Mouse (Mus musculus) kidney, postnatal 0 days (tissue): ENCODE results near the gene Ppp2r3a. TPM values are rescaled to one million over a fixed set of nuclear protein-coding genes. Genes with fewer than 3 reads are reported as not detected.

Experiments used
- ATAC-seq: fragments of 200-750 bp; cut with Nextera tagmentation; replicated peaks from 2 replicates; pipeline ENCODE4 v1.8.0; 2017; ENCODE audit warnings: low read depth, moderate number of reproducible peaks, moderate TSS enrichment, moderate library complexity; ENCODE audit not compliant: low FRiP score
- DNase-seq: peaks from one replicate; pipeline ENCODE4 v3.0.0-alpha.2; 2016; ENCODE audit warnings: low spot score
- H3K27ac ChIP-seq: fragments of 300-500 bp; sonication (generic); 2 replicates; pipeline ENCODE4 v1.5.1; 2014; ENCODE audit warnings: mild to moderate bottlenecking
- H3K27me3 ChIP-seq: fragments of 300-500 bp; sonication (generic); 2 replicates; pipeline ENCODE4 v1.6.1; 2014; ENCODE audit warnings: low read length, mixed read lengths; ENCODE audit not compliant: insufficient read depth
- H3K36me3 ChIP-seq: fragments of 300-500 bp; sonication (generic); 2 replicates; pipeline ENCODE4 v1.6.1; 2014; ENCODE audit warnings: low read length, mixed read lengths; ENCODE audit not compliant: insufficient read depth
- H3K4me1 ChIP-seq: fragments of 300-500 bp; sonication (generic); replicated peaks from 2 replicates; pipeline ENCODE4 v1.6.1; 2014; ENCODE audit warnings: antibody characterized with exemption, low read length, mixed read lengths; ENCODE audit not compliant: insufficient read depth
- H3K4me2 ChIP-seq: fragments of 300-500 bp; sonication (generic); 2 replicates; pipeline ENCODE4 v1.6.1; 2014; ENCODE audit warnings: mild to moderate bottlenecking, low read length, moderate library complexity, mixed read lengths
- H3K4me3 ChIP-seq: fragments of 300-500 bp; sonication (generic); replicated peaks from 2 replicates; pipeline ENCODE4 v1.5.1; 2014; ENCODE audit warnings: low read depth, low read length
- H3K9ac ChIP-seq: fragments of 300-500 bp; sonication (generic); 2 replicates; pipeline ENCODE4 v1.6.1; 2014; ENCODE audit warnings: low read depth, low read length
- H3K9me3 ChIP-seq: fragments of 300-500 bp; sonication (generic); replicated peaks from 2 replicates; pipeline ENCODE4 v1.6.1; 2016; ENCODE audit warnings: low read length, inconsistent platforms, mixed read lengths
- CTCF ChIP-seq: IDR thresholded peaks from 2 replicates; pipeline ENCODE4 v1.5.1; 2016; ENCODE audit warnings: antibody characterized with exemption, low read depth, mild to moderate bottlenecking, moderate library complexity
- WGBS: fragments of 180-500 bp; shearing (Covaris S2); extraction: QIAGEN DNeasy Blood & Tissue Kit; methylation state at CpG from one replicate; pipeline ENCODE4 v1.1.7; 2014; 5-methylcytosine and 5-hydroxymethylcytosine counted together
- polyA plus RNA-seq: library from polyadenylated mRNA; unstranded; fragments of >200 nt; fragmentation: Nextera tagmentation; extraction: Ambion mirVana; gene quantifications from 2 replicates; pipeline ENCODE4 v1.2.1, GENCODE M21; 2015

Ppp2r3a gene
- polyA plus RNA-seq, 1 experiment from 2014 or later = 15.3 TPM

GRCm38 (mm10) chr9:101286766-101287165, 35.2 kb upstream of the Ppp2r3a start:
- no peak for DNase-seq
- no peak overlapping the region for H3K27ac ChIP-seq
- no peak overlapping the region for H3K9ac ChIP-seq
- H3K36me3 ChIP-seq = no peaks in the 10 kb centered on the region
- H3K4me3 ChIP-seq = no peak overlapping the region
- TF ChIP-seq CTCF = no peak
- ATAC-seq = no peak
- 76% methylated on average over 4 of the region's 4 CpGs for WGBS
- H3K4me2 ChIP-seq = no peak overlapping the region
- no peaks in the 10 kb centered on the region for H3K27me3 ChIP-seq
- no peaks in the 10 kb centered on the region for H3K9me3 ChIP-seq
- H3K4me1 ChIP-seq = no peaks in the 10 kb centered on the region

GRCm38 (mm10) chr9:101284049-101284448, 32.5 kb upstream of the Ppp2r3a start:
- H3K4me3 ChIP-seq = no peak overlapping the region
- H3K36me3 ChIP-seq = no peaks in the 10 kb centered on the region
- no peak for DNase-seq
- TF ChIP-seq CTCF = no peak
- 50% methylated on average over 4 of the region's 4 CpGs for WGBS
- H3K4me1 ChIP-seq = no peaks in the 10 kb centered on the region
- no peaks in the 10 kb centered on the region for H3K9me3 ChIP-seq
- no peak for ATAC-seq
- H3K4me2 ChIP-seq = no peak overlapping the region
- no peak overlapping the region for H3K9ac ChIP-seq
- H3K27ac ChIP-seq = no peak overlapping the region
- H3K27me3 ChIP-seq = no peaks in the 10 kb centered on the region

GRCm38 (mm10) chr9:101282651-101283050, 31.1 kb upstream of the Ppp2r3a start:
- no peak overlapping the region for H3K4me2 ChIP-seq
- TF ChIP-seq CTCF = no peak
- DNase-seq = no peak
- H3K9ac ChIP-seq = no peak overlapping the region
- no peak overlapping the region for H3K27ac ChIP-seq
- H3K9me3 ChIP-seq = no peaks in the 10 kb centered on the region
- 54% methylated on average over 6 of the region's 6 CpGs for WGBS
- H3K4me1 ChIP-seq = no peaks in the 10 kb centered on the region
- ATAC-seq = no peak
- H3K27me3 ChIP-seq = no peaks in the 10 kb centered on the region
- no peaks in the 10 kb centered on the region for H3K36me3 ChIP-seq
- H3K4me3 ChIP-seq = no peak overlapping the region

- no peak overlapping the region for H3K4me3 ChIP-seq
- H3K36me3 ChIP-seq = no peaks in the 10 kb centered on the region
- no peak for TF ChIP-seq CTCF
- H3K27me3 ChIP-seq = no peaks in the 10 kb centered on the region
- 70% methylated on average over 4 of the region's 4 CpGs for WGBS
- no peak overlapping the region for H3K9ac ChIP-seq
- no peaks in the 10 kb centered on the region for H3K9me3 ChIP-seq
- no peak overlapping the region for H3K27ac ChIP-seq
- DNase-seq (no peak), ATAC-seq (no peak)
- no peaks in the 10 kb centered on the region for H3K4me1 ChIP-seq
- no peak overlapping the region for H3K4me2 ChIP-seq
Measured at GRCm38 (mm10) chr9:101281906-101282305, 30.3 kb upstream of the Ppp2r3a start.

GRCm38 (mm10) chr9:101281326-101281725, 29.7 kb upstream of the Ppp2r3a start:
- no peak for ATAC-seq
- no peak for TF ChIP-seq CTCF

GRCm38 (mm10) chr9:101280867-101281266, 29.3 kb upstream of the Ppp2r3a start:
- no peaks in the 10 kb centered on the region for H3K4me1 ChIP-seq
- H3K9me3 ChIP-seq = no peaks in the 10 kb centered on the region
- WGBS = 85% methylated on average over 6 of the region's 6 CpGs
- ATAC-seq (no peak), DNase-seq (no peak)
- H3K36me3 ChIP-seq = no peaks in the 10 kb centered on the region
- TF ChIP-seq CTCF = no peak
- H3K27me3 ChIP-seq = no peaks in the 10 kb centered on the region
- H3K27ac ChIP-seq = no peak overlapping the region
- H3K4me2 ChIP-seq = no peak overlapping the region
- H3K9ac ChIP-seq = no peak overlapping the region
- no peak overlapping the region for H3K4me3 ChIP-seq

More at GRCm38 (mm10) chr9:101281326-101281725, 29.7 kb upstream of the Ppp2r3a start:
- H3K9me3 ChIP-seq = no peaks in the 10 kb centered on the region
- H3K27ac ChIP-seq = no peak overlapping the region
- no peak for DNase-seq
- WGBS = 91% methylated on average over 11 of the region's 11 CpGs
- H3K36me3 ChIP-seq = no peaks in the 10 kb centered on the region
- no peak overlapping the region for H3K4me3 ChIP-seq
- no peak overlapping the region for H3K9ac ChIP-seq
- H3K4me2 ChIP-seq = no peak overlapping the region
- no peaks in the 10 kb centered on the region for H3K27me3 ChIP-seq
- H3K4me1 ChIP-seq = no peaks in the 10 kb centered on the region

GRCm38 (mm10) chr9:101280211-101280610, 28.6 kb upstream of the Ppp2r3a start:
- no peak for TF ChIP-seq CTCF

More at GRCm38 (mm10) chr9:101280211-101280610, 28.6 kb upstream of the Ppp2r3a start:
- 30% methylated on average over 10 of the region's 10 CpGs for WGBS
- no peaks in the 10 kb centered on the region for H3K4me1 ChIP-seq
- H3K4me3 ChIP-seq = no peak overlapping the region
- H3K36me3 ChIP-seq = no peaks in the 10 kb centered on the region
- H3K9ac ChIP-seq = no peak overlapping the region
- no peak overlapping the region for H3K4me2 ChIP-seq
- H3K27ac ChIP-seq = no peak overlapping the region
- H3K27me3 ChIP-seq = no peaks in the 10 kb centered on the region
- H3K9me3 ChIP-seq = no peaks in the 10 kb centered on the region
- ATAC-seq (no peak), DNase-seq (no peak)
